10 mouse cellular contexts compared by ENCODE assay signal in genomic region chr12:72834773-72835517, GRCm38 (mm10).
DNase-seq lines count a peak whose midpoint lies in the region; ATAC-seq and TF ChIP-seq lines count a peak whose summit lies in the region.
"Had no signal": no experiment of that assay in that cellular context is flagged by ENCODE, and none has a peak within 500 bp of the region (broad histone marks: within the 10 kb centered on the region; RNA-seq: fewer than 3 reads in every experiment).

No protein-coding gene starts in this region.

- peaks cover 32% of the 10 kb centered on the region for H3K27me3 ChIP-seq in midbrain, embryonic 11.5 days (ENCODE audit: control insufficient read depth, insufficient read depth, low read length)
- H3K27me3 ChIP-seq in midbrain, embryonic 15.5 days (replicated peaks): peaks cover 36% of the 10 kb centered on the region
- H3K27me3 ChIP-seq in small intestine, adult 2 months (ENCODE audit: control insufficient read depth, insufficient read depth, low read length): no peaks in the 10 kb centered on the region; the same call in 1 of the 2 replicates

- no peaks in the 10 kb centered on the region for H3K9me3 ChIP-seq in midbrain, embryonic 11.5 days (ENCODE audit: control insufficient read depth, low read length)
- no peaks in the 10 kb centered on the region for H3K9me3 ChIP-seq in midbrain, embryonic 15.5 days
- H3K9me3 ChIP-seq: midbrain, embryonic 12.5 days had no signal

- TF ChIP-seq POLR2A in small intestine, adult 2 months (IDR thresholded peaks at IDR 0.05; ENCODE audit: low read depth, low read length): no peak

- H3K4me2 ChIP-seq in midbrain, embryonic 11.5 days: no peak overlapping the region
- H3K4me2 ChIP-seq in midbrain, embryonic 15.5 days: no peak overlapping the region
- H3K4me2 ChIP-seq: midbrain, embryonic 12.5 days had no signal

- H3K9ac ChIP-seq in midbrain, embryonic 11.5 days (ENCODE audit: low read length): no peak overlapping the region
- no peak overlapping the region for H3K9ac ChIP-seq in midbrain, embryonic 15.5 days
- H3K9ac ChIP-seq: midbrain, embryonic 12.5 days had no signal

- ATAC-seq in midbrain, embryonic 11.5 days (ENCODE audit: low FRiP score): peak; percentile 35; the same call in 1 of the 2 replicates
- ATAC-seq in midbrain, embryonic 15.5 days (replicated peaks): no peak

- WGBS in midbrain, embryonic 11.5 days: 73% methylated on average over 14 of the region's 14 CpGs
- WGBS in midbrain, embryonic 15.5 days: 76% methylated on average over 14 of the region's 14 CpGs
- 74% methylated on average over 14 of the region's 14 CpGs for WGBS in small intestine, adult 2 months

- H3K4me3 ChIP-seq in midbrain, embryonic 11.5 days (ENCODE audit: low read depth, low read length): no peak overlapping the region
- H3K4me3 ChIP-seq in midbrain, embryonic 15.5 days: no peak overlapping the region
- no peak overlapping the region for H3K4me3 ChIP-seq in small intestine, adult 2 months (ENCODE audit: low read depth, low read length)
- H3K4me3 ChIP-seq: midbrain, embryonic 12.5 days had no signal

- peak; percentile 57; the same call in 1 of the 2 replicates for TF ChIP-seq CTCF in small intestine, adult 2 months (IDR thresholded peaks at IDR 0.05; ENCODE audit: extremely low read depth, insufficient read length, insufficient replicate concordance, low read depth, low read length)

- peak; percentile 23 for DNase-seq in adrenal gland, adult 2 months
- no peak for DNase-seq in adrenal gland, postnatal 4 days (ENCODE audit: low spot score in 2 of 2)
- no peak for DNase-seq in midbrain, embryonic 11.5 days (ENCODE audit: low spot score, missing footprints)
- DNase-seq in induced T-regulatory cell, adult 2 months (ENCODE audit: low read depth): peak; percentile 52
- no peak for DNase-seq in Muller cell, postnatal 12 days (ENCODE audit: inconsistent ontology term)
- no peak for DNase-seq in frontal cortex, postnatal 14 days (ENCODE audit: low spot score in 2 of 2)
- DNase-seq: gastrocnemius, postnatal 14 days had no signal

- no peak overlapping the region for H3K27ac ChIP-seq in midbrain, embryonic 11.5 days (ENCODE audit: low read depth, low read length)
- H3K27ac ChIP-seq in midbrain, embryonic 15.5 days: no peak overlapping the region
- no peak overlapping the region for H3K27ac ChIP-seq in small intestine, adult 2 months (ENCODE audit: insufficient read depth, low read depth, low read length)
- H3K27ac ChIP-seq: midbrain, embryonic 12.5 days had no signal

- no peaks in the 10 kb centered on the region for H3K36me3 ChIP-seq in midbrain, embryonic 11.5 days (ENCODE audit: control insufficient read depth, insufficient read depth, low read length)
- H3K36me3 ChIP-seq in midbrain, embryonic 15.5 days (replicated peaks): no peaks in the 10 kb centered on the region
- H3K36me3 ChIP-seq in small intestine, adult 2 months (ENCODE audit: control insufficient read depth, insufficient read depth, low read length): no peaks in the 10 kb centered on the region
- H3K36me3 ChIP-seq: midbrain, embryonic 12.5 days had no signal

- peaks cover 2% of the 10 kb centered on the region; the same call in 1 of the 2 replicates for H3K4me1 ChIP-seq in midbrain, embryonic 11.5 days (ENCODE audit: control insufficient read depth, insufficient read depth, low read length)
- peaks cover 8% of the 10 kb centered on the region for H3K4me1 ChIP-seq in midbrain, embryonic 15.5 days
- H3K4me1 ChIP-seq in small intestine, adult 2 months (ENCODE audit: control insufficient read depth, insufficient read depth, insufficient read length, low read length): peaks cover 6% of the 10 kb centered on the region

Comparison
In these comparisons a context has a peak if more than half of its experiments do, and no peak if none do; other contexts are left out.
1. DNase-seq: peak in adrenal gland, adult 2 months (single experiment) and induced T-regulatory cell, adult 2 months (single experiment); none in adrenal gland, postnatal 4 days (0 of 2), midbrain, embryonic 11.5 days (single experiment), Muller cell, postnatal 12 days (single experiment) and frontal cortex, postnatal 14 days (0 of 2).